Mouse (Mus musculus) cerebellum, adult 9-10 months (tissue): Measurements from ENCODE around the gene Tmf1.

Experiments used
- DNase-seq: peaks from one replicate; pipeline ENCODE4 v3.0.0; 2022

Tmf1 gene

DNA sequence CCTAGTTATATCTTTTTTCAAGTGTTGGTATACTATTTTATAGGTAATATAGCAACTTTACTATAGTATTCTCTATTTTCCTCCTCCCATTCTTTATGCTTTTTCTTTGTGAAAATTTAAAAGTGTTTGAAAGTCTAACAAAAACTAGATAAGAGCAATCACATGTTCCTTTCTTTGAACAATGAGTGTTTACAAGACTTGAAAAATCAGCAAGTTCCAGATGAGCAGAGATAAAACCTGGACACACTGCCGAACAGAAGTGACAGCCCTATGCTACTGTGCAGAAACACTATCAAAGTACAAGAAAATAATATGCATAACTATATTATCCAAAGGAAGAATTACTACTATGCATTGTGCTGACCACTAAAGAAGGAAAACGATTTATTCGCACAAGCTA lies 23.6 kb upstream of the Tmf1 start:
- DNase-seq, result no peak

DNA sequence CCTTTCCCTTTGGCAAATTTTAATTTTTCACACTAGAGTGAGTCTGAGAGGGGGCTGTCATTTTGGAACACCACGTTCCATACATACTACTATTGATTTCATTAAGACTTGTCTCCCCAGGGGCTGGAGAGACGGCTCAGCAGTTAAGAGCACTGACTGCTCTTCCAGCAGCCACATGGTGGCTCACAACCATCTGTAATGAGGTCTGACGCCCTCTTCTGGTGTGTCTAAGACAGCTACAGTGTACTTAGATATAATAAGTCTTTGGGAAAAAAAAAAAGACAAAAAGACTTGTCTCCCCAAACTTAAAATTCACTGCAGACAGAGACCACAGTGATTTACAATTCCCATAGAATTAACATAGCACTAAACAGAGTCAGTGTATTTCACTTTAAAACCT lies 21.5 kb upstream of the Tmf1 start:
- no peak for DNase-seq

DNA sequence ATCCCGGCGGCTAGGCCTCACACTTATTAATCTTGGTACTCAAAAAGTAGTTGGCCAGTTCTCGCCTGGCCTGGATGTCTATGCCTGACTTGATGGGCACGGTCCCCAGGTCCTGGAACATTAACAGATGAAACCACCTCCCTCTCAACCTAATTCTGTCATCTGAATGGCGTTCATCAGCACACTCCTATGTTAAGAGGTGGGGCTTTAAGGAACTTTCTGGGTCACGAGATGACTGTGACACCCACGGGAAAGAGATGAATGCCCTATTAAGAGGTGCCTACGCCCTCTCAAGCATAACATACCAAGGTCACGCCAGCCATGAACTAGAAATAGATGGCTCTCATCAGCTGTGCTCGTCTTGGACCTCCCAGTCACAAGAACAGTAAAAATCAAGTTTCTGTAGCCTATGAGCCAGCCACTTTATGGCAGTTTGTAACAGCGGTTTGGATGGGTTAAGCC lies 476 bp upstream of the Tmf1 start:
- no peak for DNase-seq

DNA sequence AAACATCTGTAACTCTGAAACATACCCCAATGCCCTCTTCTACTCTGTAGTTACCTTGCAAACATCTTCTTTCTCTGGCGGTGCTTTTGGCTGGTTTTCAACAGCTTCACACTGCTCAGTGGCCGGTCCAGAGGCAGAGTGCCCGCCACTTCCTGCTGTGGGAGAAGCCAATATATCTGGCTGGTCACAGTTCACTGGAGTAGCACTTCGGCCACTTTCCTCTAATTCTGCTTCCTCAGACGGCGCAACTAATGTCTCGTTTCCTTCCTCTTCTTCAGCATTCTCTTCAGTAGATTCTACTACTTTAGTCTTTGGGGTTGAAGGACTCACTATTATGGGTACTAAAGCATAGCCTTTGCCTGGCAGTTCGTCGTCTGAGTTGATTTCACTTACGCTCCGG lies 3.2 kb downstream of the Tmf1 start:
- DNase-seq, result no peak

DNA sequence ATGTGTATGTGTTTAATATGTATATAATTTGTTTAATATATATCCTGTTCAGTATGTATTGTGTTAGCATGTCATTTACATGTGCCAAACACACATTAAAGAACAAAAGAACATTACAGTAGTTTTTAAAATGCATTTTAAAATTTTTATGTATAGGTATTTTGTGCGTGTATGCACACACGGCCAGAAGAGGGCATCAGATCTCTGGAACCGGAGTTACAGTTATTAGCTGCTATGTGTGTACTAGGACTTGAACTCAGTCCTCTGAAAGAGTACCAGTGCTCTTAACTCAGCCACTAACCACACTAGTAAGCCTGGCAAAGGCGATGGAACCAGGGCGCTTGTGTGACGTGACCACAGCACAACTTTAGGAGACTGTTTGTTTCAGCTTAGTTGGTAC lies 28.8 kb downstream of the Tmf1 start:
- no peak for DNase-seq

DNA sequence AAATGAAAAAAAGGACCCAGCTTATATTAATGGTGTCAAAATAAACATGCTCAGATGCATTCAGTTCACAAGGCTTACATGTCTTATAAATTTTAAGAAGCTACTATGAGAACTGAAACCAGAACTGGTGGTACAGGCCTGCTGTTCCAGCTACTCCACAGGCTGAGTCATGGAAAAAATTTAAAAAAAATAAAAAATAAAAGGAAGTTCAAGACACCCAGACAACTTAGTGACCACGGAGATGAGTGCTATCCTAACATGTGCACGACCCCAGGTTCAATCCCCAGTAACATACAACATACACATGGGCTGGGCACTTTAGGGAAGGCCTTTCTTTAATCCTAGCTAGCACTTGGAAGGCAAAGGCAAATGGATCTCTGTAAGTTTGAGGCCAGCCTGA lies 29.2 kb downstream of the Tmf1 start:
- DNase-seq, result no peak

DNA sequence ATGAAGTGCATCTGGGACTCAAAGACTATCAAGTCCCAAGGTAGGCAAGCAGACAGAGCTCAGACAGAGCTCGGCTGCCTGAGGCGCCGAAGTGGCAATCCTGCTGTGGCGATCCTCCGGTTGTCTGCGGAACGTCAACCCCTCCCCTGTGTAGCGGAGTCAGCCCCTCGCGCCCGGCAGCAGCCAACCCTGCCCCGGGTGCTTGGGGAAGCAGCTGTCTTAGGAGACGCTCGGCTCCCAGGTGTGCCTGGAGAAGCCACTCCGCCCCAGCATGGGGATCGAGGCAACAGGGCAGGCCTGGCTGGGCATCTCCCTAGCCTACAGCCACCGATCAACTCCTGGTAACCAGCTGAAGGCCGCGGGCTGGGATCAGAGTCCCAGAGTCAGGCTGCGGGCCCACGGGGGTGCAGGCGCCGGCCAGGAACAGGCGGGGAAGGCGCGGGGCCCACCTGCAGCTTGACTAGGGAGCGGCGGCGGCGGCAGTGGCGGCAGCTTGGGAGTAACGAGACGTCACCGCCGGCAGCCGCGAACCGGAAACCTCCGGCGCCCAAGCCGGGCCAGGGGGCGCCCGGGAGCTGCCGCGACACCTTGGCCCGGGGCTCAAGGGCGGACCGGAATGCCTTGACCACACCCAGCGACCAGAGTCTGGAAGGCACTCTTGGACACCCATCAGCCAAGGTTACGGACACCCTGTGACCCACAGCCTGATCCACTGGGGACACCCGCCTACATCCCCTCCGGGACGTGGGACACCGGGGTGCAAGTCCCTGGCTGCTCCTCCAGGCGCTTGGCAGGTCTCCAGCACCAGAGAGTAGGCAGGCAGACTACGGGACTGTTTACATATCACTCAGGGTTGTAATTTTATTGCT lies 30.3 kb downstream of the Tmf1 start, which contains the start of gene Eogt:
TSS of gene Eogt (minus strand) at position 800 of the 869 bp plus-strand sequence.
- peak; percentile 76 for DNase-seq

DNA sequence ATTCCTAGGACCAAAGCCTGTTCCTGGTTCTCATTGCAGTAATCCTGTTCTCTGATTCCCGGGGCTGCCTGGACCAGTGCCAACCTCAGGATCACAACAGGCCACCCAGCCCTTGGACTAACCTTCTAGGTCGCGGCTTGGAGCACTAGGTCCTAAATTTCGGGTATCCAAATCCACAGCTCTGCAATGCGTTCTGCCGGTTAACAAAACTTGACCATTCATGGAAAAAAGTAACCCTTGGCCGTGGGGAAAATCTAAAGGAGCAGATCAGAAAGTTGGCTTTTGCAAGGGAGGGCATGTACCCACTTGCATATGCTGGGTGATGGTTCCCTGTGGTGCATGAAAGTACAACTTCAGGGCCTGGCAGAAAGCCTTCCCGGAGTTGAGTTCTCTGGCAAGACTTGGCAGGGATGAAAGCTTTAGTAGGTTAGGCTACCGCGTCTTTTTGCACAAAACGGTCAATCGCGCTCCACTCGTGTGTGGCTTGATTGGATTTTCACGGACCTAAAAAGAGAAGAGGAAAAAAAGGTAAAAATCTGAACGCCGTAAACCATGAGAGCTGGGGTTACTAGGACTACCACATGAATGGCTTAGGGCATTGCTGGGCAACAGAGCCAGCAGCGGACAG lies 31.1 kb downstream of the Tmf1 start:
- peak; percentile 44 for DNase-seq

DNA sequence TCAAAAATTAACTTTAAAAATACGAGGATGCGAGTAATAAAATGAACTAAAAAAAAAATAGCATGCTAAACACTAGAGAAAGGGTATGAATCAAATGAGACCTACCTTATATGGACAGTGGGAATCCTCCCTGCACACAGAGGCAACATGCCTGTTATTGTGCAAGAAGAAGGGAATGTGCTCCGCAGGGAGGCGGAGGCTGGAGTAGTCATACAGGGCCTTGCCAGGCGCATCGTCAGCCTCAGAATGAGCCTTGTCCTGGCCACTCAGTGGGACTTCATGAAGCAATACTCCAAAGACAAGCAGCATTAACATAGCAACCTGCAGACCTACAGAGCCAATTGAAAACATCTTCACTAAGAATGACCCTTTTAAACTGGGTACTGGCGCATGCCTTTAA lies 33.8 kb downstream of the Tmf1 start:
- no peak for DNase-seq

DNA sequence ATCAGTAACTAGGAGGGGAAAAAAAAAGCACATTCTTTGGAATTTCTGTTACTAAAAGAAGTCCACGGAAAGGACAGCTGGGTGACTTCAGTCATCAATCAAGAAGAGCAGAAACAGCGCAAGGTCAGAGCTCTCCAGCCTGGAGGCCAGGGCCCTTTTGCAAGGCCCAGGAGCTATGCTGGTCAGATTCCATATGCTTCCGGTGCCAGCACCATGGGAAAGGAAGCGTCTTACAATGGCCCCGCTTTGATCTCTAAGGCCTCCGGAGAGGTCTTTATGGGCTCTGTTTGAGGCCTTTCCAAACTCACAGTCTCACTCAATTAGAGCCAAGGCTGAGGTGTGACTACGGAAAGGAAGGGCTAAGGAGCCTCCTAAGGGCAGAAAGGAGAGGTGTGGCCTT lies 34.6 kb downstream of the Tmf1 start:
- DNase-seq, result no peak

DNA sequence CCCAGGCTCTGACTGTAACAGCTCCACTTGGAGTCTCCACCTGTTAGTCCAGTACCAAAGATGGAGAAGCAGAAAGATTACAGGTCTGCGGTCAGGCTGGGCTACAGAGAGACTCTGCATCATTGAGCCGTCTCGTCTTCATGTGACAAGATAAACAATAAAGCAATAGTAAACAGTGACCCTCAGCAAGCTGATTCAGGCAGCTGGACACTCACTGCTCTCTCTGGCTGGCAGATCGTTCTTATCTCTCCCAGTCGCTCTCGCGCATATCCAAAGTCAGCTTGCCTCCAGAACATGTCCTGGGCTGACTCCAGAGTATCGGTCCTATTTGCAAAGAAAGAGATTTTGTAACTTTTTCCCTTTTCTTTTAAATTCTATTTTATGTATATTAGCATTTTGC lies 36.3 kb downstream of the Tmf1 start:
- DNase-seq, result no peak

DNA sequence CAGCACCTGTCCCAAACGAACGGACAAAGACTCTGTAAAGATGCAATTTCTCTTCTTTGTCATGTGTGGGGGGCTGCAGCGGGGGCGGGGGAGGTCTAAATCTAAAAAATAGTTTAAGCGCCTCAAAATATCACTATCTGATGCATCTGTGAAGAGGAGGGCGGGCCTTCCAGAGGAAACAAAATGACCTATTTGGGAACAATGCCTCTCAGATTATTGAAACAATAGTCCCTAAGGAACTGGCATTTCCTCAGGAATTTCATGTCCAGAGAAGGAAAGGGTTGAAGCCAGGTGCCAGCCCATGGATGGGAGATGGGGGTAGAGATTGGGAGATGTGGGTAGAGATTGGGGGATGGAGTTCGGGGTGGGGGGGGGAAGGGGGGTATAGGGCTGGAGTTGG lies 37.1 kb downstream of the Tmf1 start:
- DNase-seq, result no peak

DNA sequence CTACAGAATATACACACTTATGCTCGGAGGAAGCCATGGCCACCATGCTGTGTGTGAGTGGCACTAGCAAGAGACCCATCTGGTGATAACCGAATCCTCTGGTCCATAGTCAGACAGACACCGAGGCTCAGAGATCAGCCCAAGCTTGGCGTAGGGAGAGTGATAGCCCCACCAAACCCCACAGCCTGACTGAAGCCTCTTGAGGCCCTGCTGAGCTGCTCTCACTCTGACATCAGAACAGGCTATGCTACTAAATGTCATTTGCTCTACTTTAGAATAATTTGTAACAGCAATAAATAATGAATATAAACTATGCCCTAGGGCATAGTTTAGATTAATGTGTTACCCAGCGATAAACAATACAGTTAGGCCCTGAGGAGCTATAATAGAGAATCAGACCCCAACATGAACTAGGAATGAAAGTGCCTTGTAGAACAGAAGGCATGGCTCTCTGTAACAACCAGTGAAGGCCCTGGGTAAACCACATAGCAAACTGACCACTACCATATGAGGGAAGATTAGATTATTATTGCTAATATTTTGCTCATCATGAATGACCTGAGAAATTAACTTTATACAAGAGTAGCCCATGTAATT lies 46.1 kb downstream of the Tmf1 start:
- no peak for DNase-seq

DNA sequence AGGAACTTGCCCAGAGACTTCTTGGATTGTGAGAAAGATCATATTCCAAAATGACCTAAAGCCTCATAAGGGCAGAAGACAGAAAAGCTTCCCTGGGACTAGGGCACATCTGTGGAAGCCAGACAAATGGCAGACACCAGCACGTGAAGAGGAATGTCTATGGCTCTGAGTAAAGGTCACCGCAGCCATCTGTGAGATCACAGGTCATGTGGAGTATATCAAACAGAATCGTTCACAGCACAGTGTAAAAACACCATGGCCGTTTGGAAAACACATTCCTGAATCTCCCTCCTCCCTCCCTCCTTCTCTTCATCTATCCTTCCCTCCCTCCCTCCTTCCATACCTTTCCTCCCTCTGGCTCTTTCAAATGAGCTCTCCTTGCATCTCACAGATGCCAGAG lies 47.1 kb downstream of the Tmf1 start:
- no peak for DNase-seq

DNA sequence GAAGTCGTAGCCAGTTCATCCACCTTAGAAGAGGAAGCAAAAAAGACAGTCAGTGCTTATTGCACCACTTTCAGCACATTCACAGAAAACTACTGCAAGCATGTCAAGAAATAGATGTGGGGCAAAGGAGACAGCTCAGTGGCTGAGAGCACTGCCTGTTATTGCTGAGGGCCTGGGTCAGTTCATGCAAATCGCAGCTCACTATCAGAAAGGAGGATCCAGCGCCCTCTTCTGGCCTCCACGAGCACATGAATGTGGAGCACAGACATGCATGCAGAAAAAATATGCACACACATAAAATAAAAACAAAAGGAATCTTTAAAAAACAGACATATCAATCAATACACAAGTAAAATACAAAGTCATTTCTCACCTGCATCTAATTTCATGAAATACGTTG lies 47.9 kb downstream of the Tmf1 start:
- no peak for DNase-seq

DNA sequence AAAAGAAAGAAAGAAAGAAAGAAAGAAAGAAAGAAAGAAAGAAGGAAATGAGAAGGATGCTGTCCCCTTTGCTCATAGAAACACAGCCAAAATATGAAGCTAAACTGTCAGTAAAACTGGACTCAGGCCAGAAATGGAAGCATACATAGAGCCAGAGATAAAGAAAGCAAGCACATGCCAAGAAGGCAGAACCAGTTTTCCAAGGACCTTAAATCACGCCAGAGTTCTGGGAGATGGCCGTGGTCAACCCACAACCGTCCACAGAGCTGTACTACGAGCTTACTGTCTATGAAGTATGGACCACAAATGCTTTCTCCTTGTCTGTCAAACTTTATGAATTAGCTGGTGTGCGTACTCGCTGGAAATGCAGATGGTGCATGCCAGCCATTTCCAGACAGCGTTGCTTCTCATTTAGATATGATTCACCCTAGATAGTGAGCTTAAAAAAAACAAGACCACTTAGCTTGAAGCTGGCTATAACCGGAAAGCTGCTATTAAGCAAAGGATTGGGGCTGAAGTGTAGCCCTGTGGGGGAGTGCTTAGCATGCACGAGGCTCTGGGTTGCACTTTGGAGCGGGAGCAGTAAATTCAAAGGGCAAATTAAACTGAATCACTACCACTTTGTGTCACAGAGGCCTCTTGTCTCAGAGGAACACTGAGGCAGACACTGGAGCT lies 54.4 kb downstream of the Tmf1 start:
- no peak for DNase-seq

DNA sequence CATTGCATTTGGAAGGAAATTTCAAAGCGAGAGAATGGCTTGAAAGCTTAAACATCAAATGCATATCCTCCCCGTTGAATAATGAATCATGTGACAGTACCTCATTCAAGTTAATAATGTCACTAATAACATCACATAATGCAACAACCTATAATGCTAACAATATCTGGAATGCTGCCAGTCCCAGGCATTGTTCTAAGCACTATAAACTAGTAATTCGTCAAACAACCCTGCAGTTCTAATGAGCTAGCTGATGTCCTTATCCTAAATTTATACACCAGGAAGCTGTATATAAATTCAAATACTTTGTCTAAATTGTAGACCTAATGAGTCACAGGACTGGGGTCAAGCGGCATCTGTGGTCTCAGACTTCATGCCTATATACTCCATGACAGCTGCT lies 58.0 kb downstream of the Tmf1 start:
- no peak for DNase-seq

DNA sequence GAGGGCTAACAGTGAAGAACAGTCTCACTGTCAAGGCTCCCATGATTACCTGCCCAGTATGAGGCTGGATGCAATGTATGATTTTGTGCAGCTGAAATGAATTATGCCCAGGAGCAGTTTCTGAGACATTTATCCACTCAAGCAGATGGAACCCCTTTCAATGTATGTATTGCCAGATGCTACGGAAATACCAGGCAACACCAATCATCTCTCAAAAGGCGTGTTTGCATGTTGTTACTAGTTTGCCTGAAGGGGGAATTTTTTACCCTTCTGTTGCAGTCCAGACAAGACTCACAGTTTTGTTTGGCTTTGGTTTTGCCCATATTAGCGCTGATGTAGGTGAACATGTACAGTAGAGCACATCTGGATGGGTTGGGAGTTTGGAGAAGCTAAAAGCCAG lies 60.6 kb downstream of the Tmf1 start:
- DNase-seq, result no peak

DNA sequence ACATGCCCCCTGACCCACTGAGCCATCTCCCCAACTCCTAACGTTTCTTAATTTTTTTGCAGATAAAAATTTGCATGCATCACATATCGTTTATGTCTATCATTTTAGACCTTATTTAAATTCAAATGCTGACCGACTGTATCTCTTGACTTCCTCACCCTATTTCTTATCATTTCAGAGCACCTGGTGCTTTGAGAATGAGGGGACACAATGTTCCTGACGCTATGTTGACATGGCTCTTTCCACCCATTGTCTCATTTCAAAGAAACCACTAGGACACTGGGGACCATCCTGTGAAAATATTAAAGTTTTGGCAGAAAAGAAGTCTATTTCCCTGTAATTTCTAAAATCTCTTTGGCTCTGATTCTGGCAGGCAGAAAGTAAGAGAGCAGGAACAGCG lies 62.0 kb downstream of the Tmf1 start:
- DNase-seq, result no peak

DNA sequence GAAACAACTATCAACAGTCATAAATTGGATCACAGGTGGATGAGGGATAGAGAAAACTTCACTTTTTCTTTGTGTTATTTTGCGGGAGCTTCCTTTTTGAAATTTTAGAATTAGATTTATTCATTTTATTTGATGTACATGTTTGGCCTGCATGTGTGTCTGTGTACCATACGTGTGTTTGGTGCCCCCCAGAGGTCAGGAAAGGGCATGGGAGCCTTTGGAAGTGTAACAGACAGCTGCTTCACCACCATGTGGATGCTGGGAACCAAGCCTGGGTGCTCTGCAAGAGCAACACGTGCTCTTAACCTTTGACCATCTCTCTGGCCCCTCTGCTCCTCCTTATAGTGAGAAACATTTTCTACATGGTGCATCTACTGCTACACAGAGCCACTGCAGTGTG lies 64.1 kb downstream of the Tmf1 start:
- DNase-seq, result no peak

DNA sequence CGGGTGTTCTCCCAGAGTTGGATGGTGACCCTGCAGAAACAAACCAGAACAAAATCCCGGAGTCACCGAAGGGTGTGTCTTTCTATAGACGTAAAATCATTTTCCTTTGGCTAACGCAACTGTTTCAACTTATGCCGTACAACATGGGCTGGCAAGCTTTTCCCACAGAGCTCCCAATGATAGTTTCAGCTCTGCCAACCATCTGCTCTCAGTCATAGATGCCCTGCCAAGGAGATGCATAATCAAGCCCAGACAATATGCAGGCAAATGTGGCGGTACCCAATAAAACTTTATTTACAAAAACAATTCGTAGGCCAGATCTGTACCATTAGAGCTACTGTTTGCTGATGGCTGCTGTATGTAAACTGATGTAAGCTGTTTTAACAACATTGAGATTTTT lies 66.7 kb downstream of the Tmf1 start:
- DNase-seq, result no peak

DNA sequence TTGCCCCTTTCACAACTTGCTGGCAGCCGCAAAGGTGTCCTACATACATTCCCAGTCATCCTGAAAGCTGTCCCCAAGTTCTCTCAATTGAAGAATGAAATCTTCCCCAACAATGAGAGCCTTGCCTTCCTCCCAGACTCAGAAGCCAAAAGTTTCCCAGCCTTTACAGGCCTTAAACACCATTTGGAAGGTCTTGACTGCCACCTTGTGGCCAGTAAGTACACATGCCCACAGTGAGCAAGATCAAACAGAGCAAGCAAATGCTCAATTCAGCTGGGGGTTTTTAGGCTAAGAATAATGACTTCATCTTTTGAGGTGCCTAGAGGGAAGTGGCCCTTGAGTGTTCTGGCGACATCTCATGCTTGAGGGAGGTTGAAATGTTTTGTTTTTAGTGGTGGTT lies 72.1 kb downstream of the Tmf1 start:
- DNase-seq, result peak; percentile 31

DNA sequence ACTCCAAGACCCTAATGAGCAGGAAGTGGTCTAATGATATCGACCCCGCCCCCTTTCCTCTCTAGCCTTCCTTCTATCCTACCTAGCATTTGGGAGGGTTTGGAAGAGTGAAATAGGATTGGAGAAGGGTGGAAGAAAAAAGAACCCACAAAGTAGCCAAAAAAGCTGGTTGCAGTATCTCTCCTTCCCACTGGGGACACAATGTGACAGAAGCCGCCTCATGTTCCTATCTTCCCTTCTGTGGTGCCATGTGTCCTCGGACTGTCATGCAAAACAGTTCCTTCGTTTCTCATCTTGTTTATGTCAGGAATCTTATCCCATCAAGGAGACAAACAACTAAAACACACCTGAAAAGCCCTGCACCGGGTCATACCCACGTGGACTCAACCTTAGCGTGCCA lies 72.8 kb downstream of the Tmf1 start:
- no peak for DNase-seq
